Mouse (Mus musculus) embryonic facial prominence, embryonic 11.5 days (tissue): Measurements from ENCODE around the gene Vapb. TPM values are rescaled to one million over a fixed set of nuclear protein-coding genes. Genes with fewer than 3 reads are reported as not detected.

Experiments used
- ATAC-seq: fragments of 200-750 bp; cut with Nextera tagmentation; replicated peaks from 2 replicates; pipeline ENCODE4 v1.8.0; 2017; ENCODE audit warnings: low read depth; ENCODE audit not compliant: insufficient number of reproducible peaks, low FRiP score, low TSS enrichment
- DNase-seq: peaks from one replicate; pipeline ENCODE4 v3.0.0-alpha.2; 2015; ENCODE audit warnings: low spot score
- H3K27ac ChIP-seq: fragments of 300-500 bp; sonication (generic); replicated peaks from 2 replicates; pipeline ENCODE4 v1.5.1; 2014; ENCODE audit warnings: mild to moderate bottlenecking, low read depth, low read length, control low read depth
- H3K27me3 ChIP-seq: fragments of 300-500 bp; sonication (generic); 2 replicates; pipeline ENCODE4 v1.6.1; 2014; ENCODE audit warnings: mild to moderate bottlenecking, low read length, moderate library complexity, mixed read lengths; ENCODE audit not compliant: control insufficient read depth, insufficient read depth
- H3K36me3 ChIP-seq: fragments of 300-500 bp; sonication (generic); replicated peaks from 2 replicates; pipeline ENCODE4 v1.6.1; 2014; ENCODE audit warnings: low read depth, mild to moderate bottlenecking, low read length, moderate library complexity, mixed read lengths; ENCODE audit not compliant: control insufficient read depth, insufficient read depth
- H3K4me1 ChIP-seq: fragments of 300-500 bp; sonication (generic); 2 replicates; pipeline ENCODE4 v1.6.1; 2014; ENCODE audit warnings: low read length, mixed read lengths; ENCODE audit not compliant: control insufficient read depth, insufficient read depth
- H3K4me2 ChIP-seq: fragments of 300-500 bp; sonication (generic); 2 replicates; pipeline ENCODE4 v1.6.1; 2014; ENCODE audit warnings: low read depth, mild to moderate bottlenecking, control low read depth, low read length, moderate library complexity
- H3K4me3 ChIP-seq: fragments of 300-500 bp; sonication (generic); 2 replicates; pipeline ENCODE4 v1.5.1; 2014; ENCODE audit warnings: low read depth, low read length, control low read depth
- H3K9ac ChIP-seq: fragments of 300-500 bp; sonication (generic); replicated peaks from 2 replicates; pipeline ENCODE4 v1.6.1; 2014; ENCODE audit warnings: mild to moderate bottlenecking, control low read depth, low read length
- H3K9me3 ChIP-seq: fragments of 300-500 bp; sonication (generic); replicated peaks from 2 replicates; pipeline ENCODE4 v1.6.1; 2016; ENCODE audit warnings: mild to moderate bottlenecking, low read length, inconsistent platforms, mixed read lengths; ENCODE audit not compliant: control insufficient read depth
- WGBS: fragments of 180-500 bp; shearing (Covaris S2); extraction: QIAGEN DNeasy Blood & Tissue Kit; methylation state at CpG from one replicate; pipeline ENCODE4 v1.1.7; 2014; 5-methylcytosine and 5-hydroxymethylcytosine counted together
- polyA plus RNA-seq: library from polyadenylated mRNA; unstranded; fragments of >200 nt; fragmentation: Nextera tagmentation; extraction: Ambion mirVana; gene quantifications from 2 replicates; pipeline ENCODE4 v1.2.1, GENCODE M21; 2014

The Vapb gene
- polyA plus RNA-seq, 1 experiment from 2014 or later = 14.6 TPM

DNA sequence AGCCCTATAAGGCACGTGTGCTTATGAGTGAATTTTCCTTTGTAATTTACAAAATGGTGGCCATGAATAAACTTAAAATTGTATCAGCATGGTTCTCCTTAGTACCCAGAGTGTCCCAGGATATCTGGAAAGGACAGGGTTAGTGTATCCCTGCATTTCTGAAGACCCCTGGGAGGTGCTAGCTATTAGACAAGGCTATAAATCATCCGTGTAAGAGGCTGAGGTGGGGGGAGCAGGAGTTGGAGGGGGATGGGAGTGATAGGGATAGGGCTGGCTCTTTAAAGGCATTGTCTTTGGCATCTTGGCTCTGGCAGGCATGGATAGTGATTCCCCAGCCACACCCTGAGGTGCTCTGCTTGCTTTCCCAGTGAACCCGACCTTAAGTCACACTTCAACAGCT is 27.3 kb downstream of the Vapb start:
- WGBS = 63% methylated on average over 3 of the region's 3 CpGs
- Histone ChIP-seq H3K4me2 (no peak overlapping the region), H3K9me3 (no peaks in the 10 kb centered on the region), H3K9ac (no peak overlapping the region), H3K27ac (no peak overlapping the region), H3K27me3 (no peaks in the 10 kb centered on the region), H3K36me3 (no peaks in the 10 kb centered on the region), H3K4me3 (no peak overlapping the region), H3K4me1 (no peaks in the 10 kb centered on the region)
- ATAC-seq (0 out of 2 replicates have a peak, but pooled peaks have one; percentile 21), DNase-seq (no peak)

DNA sequence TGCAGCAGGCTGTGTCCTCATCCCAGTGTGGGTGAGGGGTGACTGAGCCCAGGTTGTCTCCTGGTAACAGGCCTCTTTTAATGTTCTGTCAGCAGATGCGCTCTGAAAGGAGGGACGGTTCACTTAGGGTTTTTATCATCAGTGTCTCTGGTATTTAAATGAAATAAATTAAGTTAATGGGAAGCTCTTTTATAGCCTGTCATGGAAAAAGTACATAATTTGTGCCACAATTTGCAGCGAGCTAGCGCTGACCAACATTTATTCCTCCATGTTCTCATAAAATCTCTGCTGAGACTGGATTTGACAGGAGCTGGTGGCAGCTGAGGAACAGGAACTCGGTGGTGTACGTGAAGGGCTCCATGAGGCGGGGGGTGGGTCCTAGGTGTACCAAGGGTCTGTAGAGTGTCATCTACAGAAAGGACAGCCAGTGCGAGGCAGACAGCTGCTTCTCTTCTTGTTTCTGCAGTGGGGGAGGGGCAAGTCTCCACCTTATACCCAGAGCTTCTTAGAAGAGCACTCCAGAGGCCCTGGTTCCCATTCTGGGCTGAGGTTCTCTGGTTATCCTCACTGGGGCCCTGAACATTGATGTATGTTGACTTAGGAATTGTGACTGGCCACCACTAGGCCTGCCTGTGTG is 30.8 kb downstream of the Vapb start:
- Histone ChIP-seq H3K9me3 (no peaks in the 10 kb centered on the region), H3K4me1 (no peaks in the 10 kb centered on the region), H3K36me3 (no peaks in the 10 kb centered on the region), H3K27me3 (no peaks in the 10 kb centered on the region), H3K4me3 (no peak overlapping the region), H3K4me2 (no peak overlapping the region), H3K9ac (no peak overlapping the region), H3K27ac (no peak overlapping the region)
- ATAC-seq (0 out of 2 replicates have a peak, but pooled peaks have one; percentile 14), DNase-seq (no peak)
- WGBS = 85% methylated on average over 8 of the region's 8 CpGs

DNA sequence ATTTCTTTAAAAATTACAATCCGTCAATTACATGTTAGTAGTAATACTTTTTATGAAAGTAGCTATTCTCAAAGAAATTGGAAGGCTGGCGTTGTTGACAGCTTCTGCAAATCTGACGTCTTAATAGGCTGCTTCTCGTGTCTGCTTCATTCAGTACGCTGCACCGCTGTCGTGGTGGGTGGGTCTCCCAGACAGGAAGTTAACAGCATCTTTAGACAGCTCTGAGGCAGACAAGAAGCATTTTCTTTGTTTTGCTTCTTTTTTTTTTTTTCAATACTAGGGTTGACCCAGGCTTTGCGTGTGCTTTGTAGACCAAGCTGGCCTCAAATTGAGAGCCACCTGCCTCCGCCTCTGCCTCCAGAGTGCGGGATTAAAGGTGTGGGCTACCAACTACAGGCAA is 31.9 kb downstream of the Vapb start:
- H3K27ac ChIP-seq = no peak overlapping the region
- no peak overlapping the region for H3K4me2 ChIP-seq
- ATAC-seq (no peak), DNase-seq (no peak)
- no peak overlapping the region for H3K4me3 ChIP-seq
- no peaks in the 10 kb centered on the region for H3K9me3 ChIP-seq
- no peaks in the 10 kb centered on the region for H3K27me3 ChIP-seq
- H3K4me1 ChIP-seq = no peaks in the 10 kb centered on the region
- H3K9ac ChIP-seq = no peak overlapping the region
- H3K36me3 ChIP-seq = no peaks in the 10 kb centered on the region
- 61% methylated on average over 10 of the region's 10 CpGs for WGBS

DNA sequence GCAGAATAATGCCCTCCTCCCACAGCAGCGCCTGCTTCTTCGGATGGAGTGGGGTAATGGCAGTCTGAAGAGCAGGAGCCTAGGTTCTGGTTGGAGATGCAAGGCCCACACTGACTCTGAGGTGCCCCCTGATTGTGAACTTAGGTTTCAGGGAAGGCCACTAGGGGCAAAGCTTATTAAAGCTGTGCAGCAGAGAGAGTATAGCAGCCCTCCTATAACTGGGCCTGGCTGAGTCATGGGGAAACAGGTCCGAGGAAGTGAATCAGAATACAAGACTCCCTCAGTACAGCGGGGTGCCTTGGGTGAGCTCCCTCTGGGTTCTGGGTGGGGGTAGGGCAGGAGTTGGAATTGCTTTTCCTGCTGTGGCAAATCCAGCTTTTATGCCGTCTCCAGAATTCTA is 33.3 kb downstream of the Vapb start:
- ATAC-seq (no peak), DNase-seq (no peak)
- no peak overlapping the region for H3K27ac ChIP-seq
- no peaks in the 10 kb centered on the region for H3K9me3 ChIP-seq
- no peak overlapping the region for H3K4me3 ChIP-seq
- WGBS = 72% methylated on average over 5 of the region's 5 CpGs
- no peaks in the 10 kb centered on the region for H3K27me3 ChIP-seq
- H3K4me1 ChIP-seq = no peaks in the 10 kb centered on the region; the same call in 1 of the 2 replicates
- no peak overlapping the region for H3K4me2 ChIP-seq
- no peak overlapping the region for H3K9ac ChIP-seq
- H3K36me3 ChIP-seq = no peaks in the 10 kb centered on the region

DNA sequence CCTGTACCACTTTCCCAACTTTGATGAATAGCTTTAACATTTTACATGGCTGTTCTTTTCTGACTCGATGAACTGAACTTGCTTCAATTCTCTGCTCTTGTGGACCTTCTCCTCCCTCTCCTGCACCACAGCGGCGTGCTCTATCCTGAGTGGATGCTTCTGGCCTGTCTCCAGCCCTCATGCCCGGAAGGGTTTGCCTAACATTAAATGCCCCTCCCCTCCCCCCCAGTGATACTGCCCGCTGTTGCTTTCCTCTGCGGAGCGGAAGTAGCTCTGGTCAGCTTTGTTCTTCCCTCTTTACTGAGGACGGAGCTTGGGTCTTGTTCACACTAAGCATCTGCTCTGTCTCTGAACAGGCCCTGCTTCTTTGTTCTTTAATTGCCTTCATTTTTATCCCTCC is 34.4 kb downstream of the Vapb start:
- H3K9ac ChIP-seq = no peak overlapping the region
- ATAC-seq (no peak), DNase-seq (no peak)
- no peak overlapping the region for H3K27ac ChIP-seq
- H3K4me1 ChIP-seq = no peaks in the 10 kb centered on the region; the same call in 1 of the 2 replicates
- H3K9me3 ChIP-seq = no peaks in the 10 kb centered on the region
- WGBS = 69% methylated on average over 8 of the region's 8 CpGs
- H3K27me3 ChIP-seq = no peaks in the 10 kb centered on the region
- no peaks in the 10 kb centered on the region for H3K36me3 ChIP-seq
- no peak overlapping the region for H3K4me3 ChIP-seq
- H3K4me2 ChIP-seq = no peak overlapping the region

DNA sequence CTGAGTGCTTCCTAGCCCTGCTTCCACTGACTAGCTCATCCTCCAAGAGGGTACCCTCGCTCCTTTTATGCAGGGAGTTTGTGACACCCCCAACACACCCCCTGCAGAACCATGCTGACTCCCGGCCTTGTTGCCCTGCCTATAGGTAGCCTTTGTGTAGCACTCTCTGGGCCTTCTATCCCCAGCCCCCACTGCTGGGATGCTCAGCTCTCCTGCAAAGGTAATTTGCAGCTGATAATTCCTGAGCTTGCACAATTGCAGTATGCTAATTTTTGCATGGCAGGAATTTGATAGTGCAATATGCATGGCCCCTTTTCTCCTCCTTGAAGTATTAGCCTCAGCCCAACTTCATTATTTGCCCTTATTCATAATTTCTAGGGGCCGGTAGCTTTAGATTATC is 38.2 kb downstream of the Vapb start:
- H3K27me3 ChIP-seq = no peaks in the 10 kb centered on the region
- no peaks in the 10 kb centered on the region; the same call in 1 of the 2 replicates for H3K4me1 ChIP-seq
- no peak overlapping the region; the same call in 1 of the 2 replicates for H3K9ac ChIP-seq

DNA sequence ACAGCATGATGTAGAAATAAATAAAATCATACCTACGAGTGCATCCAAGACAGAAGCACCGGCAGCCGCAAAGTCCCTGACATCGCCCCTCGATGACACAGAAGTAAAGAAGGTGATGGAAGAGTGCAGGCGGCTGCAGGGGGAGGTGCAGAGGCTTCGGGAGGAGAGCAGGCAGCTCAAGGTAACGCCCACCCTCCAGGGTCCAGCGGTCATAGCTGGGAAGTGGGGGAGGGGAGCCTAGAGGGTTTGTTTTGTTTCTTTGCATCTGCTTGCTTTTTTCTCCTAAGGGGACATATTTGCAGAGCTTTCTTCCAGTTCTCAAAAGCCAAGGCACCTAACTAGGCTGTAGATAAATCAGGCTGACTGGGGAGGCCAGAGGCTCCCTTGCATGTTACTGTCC is 38.8 kb downstream of the Vapb start:
- Histone ChIP-seq H3K4me1 (no peaks in the 10 kb centered on the region; the same call in 1 of the 2 replicates), H3K9ac (no peak overlapping the region), H3K9me3 (no peaks in the 10 kb centered on the region), H3K27me3 (no peaks in the 10 kb centered on the region), H3K36me3 (no peaks in the 10 kb centered on the region; the same call in 1 of the 2 replicates), H3K4me2 (no peak overlapping the region; the same call in 1 of the 2 replicates), H3K4me3 (no peak overlapping the region), H3K27ac (no peak overlapping the region; the same call in 1 of the 2 replicates)
- DNase-seq = peak; percentile 59
- no peak for ATAC-seq
- 9% methylated on average over 9 of the region's 9 CpGs for WGBS

More for the DNA sequence above, 38.2 kb downstream of the Vapb start:
- H3K36me3 ChIP-seq = no peaks in the 10 kb centered on the region; the same call in 1 of the 2 replicates
- no peaks in the 10 kb centered on the region for H3K9me3 ChIP-seq
- H3K4me2 ChIP-seq = no peak overlapping the region
- H3K27ac ChIP-seq = no peak overlapping the region; the same call in 1 of the 2 replicates
- DNase-seq = no peak
- 0 out of 2 replicates have a peak, but pooled peaks have one; percentile 25 for ATAC-seq
- WGBS = 35% methylated on average over 3 of the region's 3 CpGs
- no peak overlapping the region for H3K4me3 ChIP-seq

DNA sequence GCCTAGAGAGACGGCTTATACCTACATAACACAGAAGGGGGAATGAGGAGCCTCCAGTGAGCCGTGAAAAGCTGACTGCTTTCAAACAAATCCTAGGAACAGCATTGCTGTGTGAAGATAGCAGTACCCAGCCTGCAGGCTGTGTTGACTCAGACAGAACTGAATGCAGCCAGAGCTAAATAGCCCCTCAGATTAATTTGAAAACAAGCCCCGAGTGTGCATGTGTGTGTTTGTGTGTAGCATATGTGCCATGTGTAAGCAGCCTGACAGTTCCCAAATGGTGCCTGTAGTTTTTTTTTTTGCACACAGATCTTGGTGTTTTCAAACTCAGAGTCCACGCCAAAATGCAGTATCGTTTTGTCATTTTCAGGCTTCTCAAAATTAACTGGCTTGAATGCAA is 43.6 kb downstream of the Vapb start:
- peaks cover 3% of the 10 kb centered on the region for H3K36me3 ChIP-seq
- no peak overlapping the region for H3K27ac ChIP-seq
- H3K9me3 ChIP-seq = no peaks in the 10 kb centered on the region
- H3K27me3 ChIP-seq = no peaks in the 10 kb centered on the region
- no peak overlapping the region for H3K4me2 ChIP-seq
- 84% methylated on average over 5 of the region's 5 CpGs for WGBS
- H3K9ac ChIP-seq = no peak overlapping the region
- H3K4me1 ChIP-seq = no peaks in the 10 kb centered on the region
- no peak overlapping the region for H3K4me3 ChIP-seq
- DNase-seq (no peak), ATAC-seq (no peak)
